Mouse (Mus musculus) lung, postnatal 4 days (tissue): ENCODE data around the gene Srsf10.

Experiments used
- DNase-seq, 2 experiments: peaks; one replicate each; pipeline ENCODE4 v3.0.0; 2021

The Srsf10 gene

DNA sequence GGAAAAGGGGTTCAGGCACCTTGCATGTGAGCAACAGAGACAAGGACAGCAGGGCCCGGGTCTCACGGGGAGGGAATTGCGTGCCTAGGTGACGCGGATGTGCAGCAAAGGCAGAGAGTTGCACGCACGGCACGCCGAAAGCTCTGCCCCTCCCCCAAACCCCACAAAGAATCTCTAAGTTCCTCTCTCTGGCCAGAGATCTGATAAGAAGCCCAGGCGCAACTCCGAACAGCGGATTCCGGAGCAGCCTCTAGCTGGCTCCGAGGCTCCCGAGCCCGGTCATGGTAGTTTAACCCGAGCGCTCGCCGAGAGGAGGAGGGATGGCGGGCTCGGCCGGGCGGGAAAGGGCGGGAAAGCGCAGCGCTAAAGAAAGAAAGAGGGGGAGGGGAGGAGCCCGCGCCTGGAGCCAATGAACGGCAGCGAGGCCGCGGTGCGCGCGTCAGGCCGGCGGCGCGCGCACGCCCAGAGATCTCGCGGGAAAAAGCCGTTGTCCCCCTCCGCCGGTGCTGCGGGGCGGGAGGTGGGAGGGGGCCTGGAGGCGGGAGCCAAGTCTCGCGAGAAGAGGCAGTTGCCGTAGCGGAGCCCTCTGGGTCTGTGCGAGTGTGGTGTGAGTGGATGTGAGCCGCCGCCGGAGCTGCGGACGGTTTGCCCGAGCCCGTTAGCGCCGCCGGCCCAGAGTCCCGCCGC lies at the start of gene Srsf10:
Gene Srsf10, plus strand, starts transcription at position 212 of the 687 bp plus-strand sequence.
- DNase-seq: peak; percentile 98

DNA sequence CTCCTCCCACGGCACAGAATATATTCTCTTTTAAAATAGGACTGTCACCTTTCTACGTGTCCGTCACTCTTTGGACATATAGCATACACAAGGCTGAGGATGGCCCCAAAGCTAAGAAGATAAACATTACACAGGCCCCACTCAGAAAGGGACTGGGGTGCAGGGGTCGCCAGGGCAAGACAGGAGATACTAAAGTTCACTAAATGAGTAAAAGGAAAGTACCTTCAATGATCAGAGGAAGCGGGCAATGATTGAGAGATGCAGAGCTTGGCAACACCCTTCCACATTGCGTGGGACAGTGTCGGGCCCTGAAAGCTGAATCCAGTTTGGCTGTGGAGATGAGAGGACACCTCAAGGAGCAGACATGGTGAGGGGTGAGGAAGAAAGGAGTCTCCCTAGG lies 40.7 kb upstream of the Srsf10 start:
- DNase-seq: no peak

DNA sequence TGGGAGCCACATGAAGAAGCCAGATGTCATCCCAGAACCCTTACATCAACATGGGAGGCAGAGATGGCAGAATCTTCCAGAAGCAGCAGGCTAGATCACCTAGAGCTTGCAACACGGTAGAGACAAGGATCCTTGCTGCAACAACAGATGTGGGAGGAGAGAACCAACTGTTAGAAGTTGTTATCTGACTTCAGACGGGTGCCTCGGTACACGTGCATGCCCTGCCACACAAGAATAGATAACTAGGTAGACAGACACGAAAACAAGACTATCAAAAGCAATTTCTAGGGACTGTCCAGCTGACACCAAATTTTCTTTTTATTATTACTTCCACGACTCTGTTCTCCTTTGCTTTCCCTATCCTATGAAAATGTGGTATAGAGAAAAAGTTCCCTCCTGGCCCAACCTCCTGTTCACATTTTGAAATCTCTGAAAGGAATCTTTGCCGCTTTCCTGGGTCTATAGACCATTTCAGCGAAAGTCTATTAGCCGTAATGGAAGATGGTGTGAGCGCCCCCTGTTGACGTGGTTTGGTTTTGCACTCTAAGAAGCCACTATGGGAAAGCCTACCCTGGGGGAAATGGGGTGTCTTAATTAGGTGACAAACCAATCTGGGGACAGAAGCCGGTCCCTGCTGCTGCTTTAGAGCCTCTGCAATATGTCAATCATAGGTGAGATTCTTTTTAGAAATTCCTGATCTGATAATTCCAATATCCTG lies 38.5 kb upstream of the Srsf10 start:
- DNase-seq: peak in 1 of 2 experiments; percentile 51

DNA sequence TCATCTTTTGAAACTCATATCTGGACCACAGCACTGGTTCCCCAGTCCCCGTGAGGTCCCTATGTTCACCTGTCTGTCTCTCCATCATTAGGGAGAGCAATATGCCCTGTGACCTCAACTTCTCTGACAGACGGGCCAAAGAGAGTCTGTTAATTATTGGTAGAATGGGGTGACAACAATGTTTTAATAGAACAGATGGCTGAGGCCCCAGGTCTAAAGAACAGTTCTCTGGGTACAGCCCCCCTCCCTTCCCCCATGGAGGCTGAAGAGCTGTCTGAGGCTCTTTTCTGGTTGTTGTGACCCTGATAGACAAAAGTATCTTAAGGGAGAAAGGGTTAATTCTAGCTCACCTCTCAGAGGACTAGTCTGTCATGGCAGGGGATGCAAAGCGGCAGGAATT lies 37.2 kb upstream of the Srsf10 start:
- no peak for DNase-seq

DNA sequence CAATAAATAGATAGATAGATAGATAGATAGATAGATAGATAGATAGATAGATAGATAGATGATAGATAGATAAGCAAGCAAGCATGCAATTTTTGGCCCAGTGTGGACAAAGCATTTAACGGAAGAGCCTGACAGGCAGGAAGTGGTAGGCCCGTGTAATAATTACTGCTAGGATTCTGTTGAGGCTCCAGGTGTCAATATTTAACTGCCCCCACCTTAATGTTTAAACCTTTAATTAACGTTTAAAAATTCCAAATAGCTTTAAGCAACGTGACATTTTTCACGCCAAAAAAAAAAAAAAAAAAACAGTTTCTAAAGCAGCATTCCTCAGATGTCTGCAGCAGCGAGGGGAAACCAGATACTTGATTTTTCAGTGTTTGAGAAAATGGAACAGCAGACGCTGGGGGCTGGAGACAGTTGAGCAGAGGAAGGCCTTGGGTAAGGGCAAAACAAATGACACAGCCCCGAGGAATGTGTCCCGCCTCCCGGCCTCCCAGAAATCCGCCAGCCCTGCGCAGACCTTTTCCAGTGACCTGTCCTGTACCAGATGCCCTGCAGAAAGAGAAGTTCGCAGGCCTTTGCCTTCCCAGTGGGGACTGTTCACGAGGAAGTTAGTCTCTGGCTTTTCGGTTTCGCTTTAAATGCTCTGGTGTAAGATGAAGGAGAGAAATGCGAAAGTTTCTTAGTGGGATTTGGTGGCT lies 35.6 kb upstream of the Srsf10 start:
- peak; percentile 50 to 66 for DNase-seq

DNA sequence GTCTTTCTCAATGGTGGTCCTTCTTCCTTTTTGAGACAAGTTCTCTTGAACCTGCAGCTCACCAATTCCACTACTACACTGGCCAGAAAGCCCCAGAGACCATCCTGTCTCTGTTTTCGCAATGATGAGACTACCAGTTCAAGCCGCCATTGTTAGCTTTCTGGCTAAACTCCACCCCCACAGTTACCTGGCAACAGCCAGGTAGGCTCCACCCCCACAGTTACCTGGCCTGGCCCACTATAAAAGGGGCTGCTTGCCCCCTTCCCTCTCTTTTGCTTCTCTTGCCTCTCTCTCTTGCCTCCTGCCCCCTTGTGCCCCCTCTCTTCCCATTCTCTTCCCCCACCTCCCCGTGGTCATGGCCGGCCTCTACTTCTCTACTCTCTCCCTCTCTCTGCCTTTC lies 33.8 kb upstream of the Srsf10 start:
- DNase-seq: no peak

DNA sequence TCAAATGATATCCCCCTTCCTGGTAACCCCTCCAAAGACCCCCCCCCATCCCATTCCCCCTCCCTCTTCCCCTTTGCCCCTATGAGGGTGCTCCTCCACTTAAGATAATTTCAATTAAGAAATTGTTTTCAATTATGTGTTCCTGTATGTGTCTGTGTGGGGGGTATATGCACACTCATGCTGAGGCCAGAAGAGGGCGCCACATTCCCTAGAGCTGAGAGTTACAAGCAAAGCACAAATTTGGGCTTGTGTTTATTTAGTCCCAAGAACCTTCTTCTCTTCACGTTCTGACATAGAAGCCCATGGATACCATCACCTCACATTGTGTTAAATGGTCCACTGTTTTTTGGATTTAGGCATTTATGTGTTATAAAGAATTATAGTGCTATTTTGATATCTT lies 32.2 kb upstream of the Srsf10 start:
- peak; percentile 53 to 59 for DNase-seq

DNA sequence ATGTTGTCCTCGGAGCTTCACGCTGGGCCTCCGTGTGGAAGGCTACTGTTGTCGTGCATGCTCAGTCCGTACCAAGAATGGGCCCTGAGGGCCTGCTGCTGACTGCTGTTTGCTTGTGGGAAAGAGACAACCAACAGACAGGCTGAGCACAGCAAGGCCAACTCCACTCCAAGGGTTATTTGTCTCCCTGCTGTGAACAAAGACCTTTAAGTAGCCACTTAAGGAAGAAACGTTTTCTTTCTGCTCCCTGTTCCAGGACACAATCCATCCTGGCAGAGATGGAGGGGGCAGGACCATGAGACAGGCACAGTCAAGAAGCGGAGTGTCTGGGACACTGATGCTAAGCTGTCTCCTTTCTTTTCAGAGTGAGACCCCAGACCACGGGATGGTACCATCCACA lies 31.3 kb upstream of the Srsf10 start:
- DNase-seq: no peak

DNA sequence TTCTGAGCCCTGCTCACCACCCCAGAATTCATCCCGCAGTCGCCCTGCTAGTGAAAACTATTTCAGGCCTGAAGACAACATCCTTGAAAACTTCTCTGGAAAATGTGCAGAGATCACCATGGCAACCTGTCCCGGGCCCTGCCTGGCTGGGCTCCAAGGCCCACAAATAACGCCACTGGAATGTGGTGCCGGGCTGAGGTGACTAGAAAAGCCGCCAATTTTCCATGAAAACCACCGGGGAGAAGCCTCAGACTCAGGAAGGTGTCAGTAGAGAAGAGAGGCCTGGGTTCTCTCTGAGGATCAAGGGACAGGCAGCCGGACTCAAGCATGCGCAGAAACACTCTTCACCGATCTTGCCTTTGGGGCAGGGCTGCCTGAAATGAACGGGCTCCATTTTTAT lies 27.1 kb upstream of the Srsf10 start:
- peak; percentile 83 to 94 for DNase-seq

DNA sequence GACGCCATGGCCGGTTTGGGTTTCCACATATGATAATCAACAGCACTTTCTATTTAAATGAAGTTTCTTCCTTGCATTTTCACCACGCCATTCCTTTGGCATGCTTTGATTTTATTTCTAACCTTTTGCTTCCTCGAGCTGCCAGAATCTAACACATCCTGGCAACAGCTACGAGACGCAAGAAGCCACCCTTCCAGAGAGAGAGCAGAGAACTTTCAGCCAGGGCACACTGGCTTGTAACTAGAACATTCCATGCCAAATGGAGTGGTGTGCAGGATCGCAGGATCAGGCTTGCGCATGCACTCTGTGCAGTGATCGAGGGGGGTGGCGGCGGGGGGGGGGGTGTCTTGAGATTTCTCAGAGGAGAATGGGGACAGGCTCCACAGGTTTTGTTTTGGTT lies 23.5 kb upstream of the Srsf10 start:
- DNase-seq: peak; percentile 36 to 70

DNA sequence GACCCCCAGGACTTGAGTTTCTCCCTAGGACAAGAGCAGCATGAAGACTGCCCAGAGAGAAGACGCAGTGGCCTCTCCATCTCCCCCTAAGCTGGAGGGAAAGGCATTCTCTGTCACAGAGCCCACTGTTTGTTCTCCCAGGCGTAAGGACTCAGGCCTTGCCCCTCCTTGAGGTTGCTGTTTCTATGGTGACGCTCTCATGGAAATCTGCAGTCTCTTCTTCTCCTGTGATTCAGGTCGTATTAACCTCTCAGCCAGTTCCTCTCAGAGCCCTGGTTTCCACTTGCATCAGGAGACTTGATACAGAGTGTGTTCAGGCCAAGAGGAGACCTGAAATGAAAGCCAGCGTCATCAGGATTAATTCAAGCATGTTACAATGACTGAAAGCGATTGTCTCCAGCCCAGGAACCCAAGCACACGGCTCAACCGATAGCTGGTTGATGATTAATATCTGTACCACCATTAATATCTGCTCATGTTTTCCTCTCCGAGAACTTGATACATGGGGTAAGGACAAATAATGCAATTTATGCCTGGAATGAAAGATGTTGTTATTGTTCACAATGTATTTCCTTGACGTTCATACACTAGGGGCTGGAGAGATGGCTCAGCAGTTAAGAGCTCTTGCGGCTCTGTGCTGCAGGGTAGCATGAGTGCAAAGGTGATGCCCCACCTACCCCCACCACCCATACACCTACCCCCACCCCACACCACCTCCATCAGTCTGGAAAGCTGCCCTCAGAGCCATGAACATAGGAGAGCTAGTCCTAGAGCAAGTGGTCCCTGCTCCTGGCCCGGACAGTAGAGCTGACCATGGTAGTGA lies 22.0 kb upstream of the Srsf10 start:
- no peak for DNase-seq

DNA sequence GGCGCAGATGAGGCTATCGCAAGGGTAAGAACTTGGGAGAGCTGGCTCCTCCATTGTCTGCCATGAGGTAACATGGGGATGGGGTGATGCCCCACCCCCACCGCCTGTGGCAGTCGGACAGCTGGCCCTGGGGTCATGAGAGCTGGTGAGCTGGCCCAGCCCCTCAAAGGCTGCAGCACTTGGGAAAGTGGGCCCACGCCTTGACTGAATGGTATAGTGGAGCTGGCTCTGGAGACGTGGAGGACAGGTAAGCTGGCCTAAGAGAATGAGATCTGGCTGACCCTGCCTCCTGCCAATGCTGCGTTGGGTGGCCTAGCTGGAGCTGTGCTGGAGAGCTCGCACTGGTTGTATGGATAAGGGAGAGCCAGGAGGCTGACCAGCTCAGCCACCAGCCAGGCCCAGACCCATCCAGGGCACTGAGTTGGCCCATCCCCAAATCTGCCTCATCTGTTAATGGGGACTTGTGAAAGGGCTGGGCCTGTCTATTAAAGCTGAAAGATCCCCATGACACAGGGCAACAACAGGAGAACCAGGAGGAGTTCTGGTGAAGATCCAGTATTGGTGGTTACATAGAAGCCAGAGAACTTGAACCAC lies 21.3 kb upstream of the Srsf10 start:
- DNase-seq: no peak

DNA sequence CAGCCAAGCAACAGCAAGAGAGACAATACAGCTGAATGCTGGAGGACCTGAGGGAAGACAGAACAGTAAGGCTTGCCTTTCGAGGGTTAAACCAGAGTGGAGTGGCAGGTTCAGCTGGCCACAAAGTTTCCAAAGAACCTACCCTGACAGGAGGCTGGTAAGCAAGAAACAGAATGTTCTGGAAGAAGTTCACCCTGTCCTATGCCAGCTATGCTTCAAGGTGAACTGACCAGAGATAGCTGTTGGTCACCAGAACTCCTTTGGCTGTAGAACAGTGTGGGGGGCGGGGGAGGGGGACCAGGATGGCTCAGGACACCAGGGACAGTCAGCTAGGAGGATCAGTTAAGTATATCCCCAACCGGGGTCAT lies 16.6 kb upstream of the Srsf10 start:
- no peak for DNase-seq

DNA sequence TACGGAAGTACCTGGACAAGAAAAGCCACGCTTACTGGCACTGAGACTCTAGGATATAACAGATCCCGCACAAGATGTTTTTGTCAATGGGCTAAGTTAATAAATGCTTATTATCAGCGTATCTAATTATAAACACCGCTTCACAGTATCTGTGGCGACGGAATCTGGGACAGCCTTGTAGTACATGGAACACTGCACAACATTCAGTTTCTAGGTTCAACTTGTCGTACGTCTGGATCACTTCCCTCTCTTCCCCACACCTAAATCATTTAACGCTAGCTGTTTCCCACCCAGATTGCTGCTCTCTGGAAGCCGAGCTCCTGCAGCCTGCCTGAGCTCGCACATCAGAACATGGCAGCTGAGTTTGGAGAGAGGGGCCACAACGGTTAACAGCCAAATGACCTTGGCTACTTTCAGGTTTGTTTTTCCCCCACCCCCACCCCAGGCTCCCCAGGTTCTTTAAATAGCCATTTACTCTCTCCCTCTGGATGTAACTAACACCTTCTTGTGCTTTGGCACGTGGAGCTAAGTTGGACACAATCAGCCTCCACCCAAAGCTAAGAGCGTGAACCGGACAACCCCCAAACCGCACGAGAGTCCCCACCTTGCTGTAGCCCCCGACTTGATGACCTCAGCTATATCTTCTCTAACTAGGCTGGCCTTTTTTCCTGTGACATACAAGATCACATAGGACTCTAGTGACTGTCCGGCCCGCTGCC lies 16.1 kb upstream of the Srsf10 start:
- no peak for DNase-seq

DNA sequence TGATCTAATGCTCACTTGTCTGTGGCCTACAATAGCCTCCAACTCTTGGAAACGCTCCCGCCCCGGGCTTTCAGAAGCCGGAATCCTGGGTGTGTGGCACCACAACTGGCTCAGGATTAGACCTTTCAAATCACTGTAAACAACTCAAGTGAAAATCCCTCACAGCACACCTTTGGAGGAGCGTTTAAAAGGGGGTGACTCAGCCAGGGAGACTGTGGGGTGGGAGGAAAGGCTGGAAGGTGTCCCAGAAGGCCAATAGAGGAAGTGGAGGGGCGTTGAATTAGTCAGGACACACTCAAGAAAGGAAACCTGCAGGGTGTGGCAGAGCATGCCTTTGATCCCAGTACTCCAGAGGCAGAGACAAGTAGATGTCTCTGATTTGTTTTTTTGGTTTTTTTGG lies 11.1 kb upstream of the Srsf10 start:
- peak; percentile 40 to 59 for DNase-seq

DNA sequence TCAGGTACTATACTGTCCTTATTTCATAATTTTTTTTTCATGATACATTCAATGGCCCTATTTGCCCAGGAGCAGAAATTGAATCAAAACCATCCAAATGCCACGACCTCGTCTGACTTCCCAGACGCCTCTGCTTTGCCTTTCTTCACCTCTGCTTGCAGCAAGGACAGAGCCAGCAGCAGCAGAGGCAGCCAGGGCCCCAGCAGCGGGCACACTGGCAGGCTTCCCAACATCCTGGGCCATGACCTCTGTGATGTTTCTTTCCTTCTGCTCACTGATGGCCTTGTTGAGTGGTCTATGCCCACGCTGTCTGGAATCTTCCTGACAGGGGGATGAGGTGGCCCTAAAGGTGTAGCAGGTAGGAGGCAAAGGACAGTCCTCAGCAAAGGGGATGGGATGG lies 8.0 kb upstream of the Srsf10 start:
- no peak for DNase-seq

DNA sequence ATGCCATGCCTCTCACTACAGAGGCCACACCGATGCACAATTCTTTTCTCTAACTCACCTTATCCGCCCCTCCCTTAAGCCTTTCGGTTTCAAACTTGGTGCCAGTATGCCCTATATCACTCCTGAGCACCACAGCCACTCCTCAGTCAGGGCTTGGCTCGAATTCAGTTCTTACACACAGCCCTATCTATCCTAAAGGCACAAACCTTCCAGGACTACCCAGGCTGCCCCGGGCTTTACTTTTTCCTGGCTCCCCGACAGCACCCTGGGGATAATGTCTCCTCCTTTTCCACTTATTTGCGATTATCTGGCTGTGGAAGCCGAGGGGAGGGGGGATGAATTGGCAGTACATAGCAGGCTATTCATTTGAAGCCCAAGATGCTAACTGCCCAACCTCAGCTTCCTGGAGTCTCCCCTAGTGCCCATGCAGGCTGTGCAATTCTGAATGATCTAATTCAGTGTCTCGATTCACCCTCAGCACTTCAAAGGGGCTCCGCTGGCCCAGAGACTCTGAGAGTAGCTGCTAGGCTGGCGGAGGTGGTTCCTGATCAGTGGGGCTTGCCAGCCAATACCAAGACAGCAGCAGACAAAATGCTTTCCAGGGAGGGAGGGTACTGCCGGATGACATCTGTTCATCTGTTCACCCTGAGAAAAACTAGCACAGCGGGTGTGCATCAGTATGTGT lies 5.0 kb upstream of the Srsf10 start:
- DNase-seq: no peak

DNA sequence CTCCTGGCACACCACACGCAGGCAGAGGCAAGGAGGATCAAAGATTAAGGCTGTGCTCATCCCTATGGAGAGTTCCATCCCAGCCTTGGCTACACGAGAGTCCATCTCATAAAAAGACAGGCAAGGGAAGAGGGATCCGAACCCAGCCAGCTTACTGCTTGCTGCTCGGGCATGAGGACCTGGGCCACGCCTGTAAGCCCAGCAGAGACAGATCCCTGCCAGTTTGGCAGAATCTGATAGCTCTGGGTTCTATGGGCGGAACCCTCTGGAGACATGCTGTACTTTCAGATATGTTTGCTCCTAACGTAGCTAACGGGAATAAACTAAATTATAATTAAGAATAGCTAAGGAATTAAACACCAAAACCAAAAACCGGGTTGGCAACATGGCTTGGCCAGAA lies 3.6 kb upstream of the Srsf10 start:
- no peak for DNase-seq

DNA sequence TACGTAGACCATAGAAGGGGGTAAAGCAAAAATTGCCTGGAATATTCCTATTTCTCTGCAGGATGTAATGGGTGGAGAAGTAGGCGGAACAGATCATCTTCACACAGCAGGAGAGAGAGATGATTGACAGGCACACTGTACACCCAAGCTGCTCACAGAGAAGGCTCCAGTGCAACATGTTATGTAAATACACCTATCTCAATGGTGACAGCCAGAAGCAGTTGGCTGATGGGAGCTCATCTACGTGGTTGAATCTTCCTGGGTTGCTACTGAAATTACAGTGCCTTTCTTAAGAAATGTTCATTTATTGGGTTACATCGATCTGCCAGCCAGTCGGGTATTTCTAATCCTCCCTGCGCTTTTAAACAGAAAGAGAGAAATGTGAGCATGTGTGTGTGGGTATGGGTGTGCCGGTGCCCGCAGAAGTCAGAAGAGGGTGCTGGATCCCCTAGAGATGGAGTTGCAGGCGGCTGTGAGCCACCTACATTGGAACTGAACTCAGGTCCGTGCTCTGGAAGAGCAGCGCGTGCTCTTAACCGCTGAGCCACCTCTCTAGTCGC lies 1.5 kb upstream of the Srsf10 start:
- DNase-seq: no peak

DNA sequence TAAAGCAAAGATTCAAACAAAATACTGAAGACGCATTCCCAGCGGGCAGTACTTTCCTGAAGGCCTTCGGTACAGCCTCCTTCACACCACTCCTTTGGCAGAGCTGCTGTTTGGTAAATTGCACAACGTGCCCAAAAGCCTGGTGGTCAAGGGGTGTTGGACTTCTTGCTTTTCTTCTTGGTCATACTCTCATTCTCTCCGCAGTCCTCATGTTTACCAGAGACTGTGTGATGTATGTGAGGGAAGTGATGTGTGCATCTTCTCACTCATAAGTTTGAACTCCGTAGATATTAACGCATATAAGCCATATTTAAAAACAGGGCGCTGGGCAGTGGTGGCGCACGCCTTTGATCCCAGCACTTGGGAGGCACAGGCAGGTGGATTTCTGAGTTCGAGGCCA lies 917 bp upstream of the Srsf10 start:
- no peak for DNase-seq

DNA sequence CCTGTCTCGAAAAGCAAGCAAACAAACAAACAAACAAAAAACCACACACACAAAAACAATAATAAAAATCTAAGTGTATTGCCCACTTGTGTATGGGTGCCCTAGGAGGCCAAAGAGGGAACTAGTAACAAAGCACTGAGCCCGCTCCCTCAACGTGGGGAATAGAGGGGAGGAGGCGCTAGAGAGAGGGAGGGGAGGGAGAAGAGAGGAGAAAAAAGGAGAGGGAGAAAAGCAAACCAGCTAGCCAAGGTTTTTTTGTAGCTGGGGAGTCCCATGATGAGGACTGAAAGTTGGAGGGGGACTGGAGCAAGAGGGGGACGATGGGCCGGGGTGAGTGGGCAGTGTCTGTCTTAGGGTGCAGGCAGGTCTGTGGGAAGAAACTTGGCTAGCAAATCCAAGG lies 467 bp upstream of the Srsf10 start:
- DNase-seq: peak in 1 of 2 experiments; percentile 40
